Comparison of ENCODE assay signal across 8 mouse cellular contexts in the genomic region with DNA sequence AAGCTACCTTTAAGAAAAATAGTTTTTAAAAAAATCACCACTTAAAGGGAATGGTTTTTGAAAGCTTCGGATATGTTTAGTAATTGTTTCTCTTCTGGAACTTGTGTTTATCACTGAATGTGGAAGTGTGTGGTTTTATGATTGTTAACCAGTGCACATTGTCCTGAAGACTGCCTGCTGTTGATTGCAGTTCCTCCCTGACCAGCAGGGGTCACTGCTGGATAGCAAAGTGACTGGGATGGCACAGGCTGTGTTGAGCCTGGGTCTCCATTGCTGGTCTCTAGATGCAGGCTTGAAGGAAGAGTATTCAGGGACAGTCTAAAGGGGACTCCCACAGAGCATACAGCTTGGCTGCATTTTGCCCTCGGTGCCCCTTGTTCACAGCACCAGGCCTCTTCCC. TPM values are rescaled to one million over a fixed set of nuclear protein-coding genes. Genes with fewer than 3 reads are reported as not detected.
DNase-seq lines count a peak whose midpoint lies in the region; ATAC-seq lines count a peak whose summit lies in the region.

No protein-coding gene starts in this region.

- peak; percentile 81 for ATAC-seq in activated CD4-positive, CD25-positive, alpha-beta regulatory T cell, adult 4 months
- ATAC-seq in inflammation-experienced regulatory T-cells, adult 6 months = peak; percentile 87

- intact Hi-C loops in left cerebral cortex, postnatal 10 days (cut with DNase I) = loop anchor here (10.0 kb wide), 1 partner anchor 347 kb away; the partner anchor contains the start of genes 1810043G02Rik and Trpm2

- DNase-seq in cerebellum, postnatal 36 days = peak; percentile 85 to 88
- peak; percentile 82 for DNase-seq in gastrocnemius, postnatal 10 days
- DNase-seq in left cerebral cortex, postnatal 10 days (ENCODE audit: extremely low spot score in 1 of 2, low spot score in 2 of 2) = peak; percentile 67 to 82
- peak; percentile 90 for DNase-seq in mesoderm, embryonic 11.5 days (ENCODE audit: low read depth, low spot score)
- peak; percentile 81 for DNase-seq in right cerebral cortex, postnatal 14 days
- DNase-seq in yolk sac, embryonic 10.5 days (ENCODE audit: low spot score) = peak; percentile 58

RNA-seq across cellular contexts. Expression of gene Ube2g2, which starts 5.4 kb away (rescaled TPM):
- 10 to 100 TPM; 36.5 to 39.3 TPM for polyA plus RNA-seq in activated CD4-positive, CD25-positive, alpha-beta regulatory T cell, adult 4 months (2017; shearing (Covaris generic))
- 10 to 100 TPM; 81.3 to 85.4 TPM for total RNA-seq in gastrocnemius, postnatal 10 days (2021)
- polyA plus RNA-seq in inflammation-experienced regulatory T-cells, adult 6 months (2017; shearing (Covaris generic)) = 10 to 100 TPM; 41.1 to 55.4 (median 50.1) TPM
- 10 to 100 TPM; 32.6 to 39.9 TPM for total RNA-seq in left cerebral cortex, postnatal 10 days (2021)

RNA-seq across cellular contexts. Expression of gene Gm49325, which starts 21.5 kb away (rescaled TPM):
- 1 to 10 TPM in 1 of 2 experiments, not detected in 1; 6.5 TPM for polyA plus RNA-seq in activated CD4-positive, CD25-positive, alpha-beta regulatory T cell, adult 4 months (2017; shearing (Covaris generic))
- 10 to 100 TPM in 1 of 2 experiments, 1 to 10 TPM in 1; 10.0 to 11.4 TPM for total RNA-seq in gastrocnemius, postnatal 10 days (2021)
- polyA plus RNA-seq in inflammation-experienced regulatory T-cells, adult 6 months (2017; shearing (Covaris generic)) = 10 to 100 TPM in 1 of 3 experiments, 1 to 10 TPM in 1, not detected in 1; 3.6 to 10.0 TPM
- total RNA-seq in left cerebral cortex, postnatal 10 days (2021) = 10 to 100 TPM; 18.5 to 22.8 TPM

RNA-seq across cellular contexts. Expression of gene Sumo3, which starts 21.6 kb away (rescaled TPM):
- 10 to 100 TPM; 75.5 to 83.8 TPM for polyA plus RNA-seq in activated CD4-positive, CD25-positive, alpha-beta regulatory T cell, adult 4 months (2017; shearing (Covaris generic))
- 10 to 100 TPM; 64.5 to 65.3 TPM for total RNA-seq in gastrocnemius, postnatal 10 days (2021)
- polyA plus RNA-seq in inflammation-experienced regulatory T-cells, adult 6 months (2017; shearing (Covaris generic)) = 10 to 100 TPM; 73.1 to 90.7 (median 74.3) TPM
- 100 to 1,000 TPM; 142 to 154 TPM for total RNA-seq in left cerebral cortex, postnatal 10 days (2021)

RNA-seq across cellular contexts. Expression of gene Pttg1ip, which starts 46.0 kb away (rescaled TPM):
- 10 to 100 TPM; 85.6 to 92.6 TPM for polyA plus RNA-seq in activated CD4-positive, CD25-positive, alpha-beta regulatory T cell, adult 4 months (2017; shearing (Covaris generic))
- 10 to 100 TPM; 70.2 to 71.3 TPM for total RNA-seq in gastrocnemius, postnatal 10 days (2021)
- 100 to 1,000 TPM in 2 of 3 experiments, 10 to 100 TPM in 1; 83.7 to 113 (median 112) TPM for polyA plus RNA-seq in inflammation-experienced regulatory T-cells, adult 6 months (2017; shearing (Covaris generic))
- 10 to 100 TPM; 59.2 to 66.9 TPM for total RNA-seq in left cerebral cortex, postnatal 10 days (2021)

RNA-seq across cellular contexts. Expression of gene Tspear, which starts 58.9 kb away (rescaled TPM):
- under 1 TPM; 0.38 to 0.40 TPM for polyA plus RNA-seq in activated CD4-positive, CD25-positive, alpha-beta regulatory T cell, adult 4 months (2017; shearing (Covaris generic))
- not detected for total RNA-seq in gastrocnemius, postnatal 10 days (2021)
- under 1 TPM; 0.26 to 0.54 (median 0.28) TPM for polyA plus RNA-seq in inflammation-experienced regulatory T-cells, adult 6 months (2017; shearing (Covaris generic))
- total RNA-seq in left cerebral cortex, postnatal 10 days (2021) = under 1 TPM in 1 of 2 experiments, not detected in 1; 0.18 TPM

Comparison
In these comparisons a context has a peak if more than half of its experiments do, and no peak if none do; other contexts are left out.
1. Peak in every context shown above with its lines: DNase-seq and ATAC-seq.